In genomic region chr10:62980039-62980954, GRCm38 (mm10) we compare ENCODE assay signal across 8 mouse cellular contexts. TPM values are rescaled to one million over a fixed set of nuclear protein-coding genes. Genes with fewer than 3 reads are reported as not detected.
A peak's percentile ranks its signal among the peaks of the same experiment; 100 is the strongest.
DNase-seq lines count a peak whose midpoint lies in the region; ATAC-seq and TF ChIP-seq lines count a peak whose summit lies in the region.

Gene Rufy2, plus strand, starts transcription at chr10:62980223.

- no peaks in the 10 kb centered on the region for H3K9me3 ChIP-seq in embryonic facial prominence, embryonic 13.5 days
- H3K9me3 ChIP-seq in limb, embryonic 12.5 days, result no peaks in the 10 kb centered on the region
- H3K9me3 ChIP-seq in midbrain, embryonic 14.5 days (ENCODE audit: control insufficient read depth, low read length), result no peaks in the 10 kb centered on the region

- ATAC-seq in embryonic facial prominence, embryonic 13.5 days (ENCODE audit: insufficient number of reproducible peaks, insufficient read depth, low FRiP score, low TSS enrichment, low read depth), result peak; percentile 82
- peak; percentile 90 for ATAC-seq in limb, embryonic 12.5 days (ENCODE audit: insufficient number of reproducible peaks, insufficient read depth, low FRiP score, low TSS enrichment, low read depth)
- peak; percentile 94 for ATAC-seq in midbrain, embryonic 14.5 days (ENCODE audit: low FRiP score, low TSS enrichment)

- peak; percentile 77 for DNase-seq in 3T3-L1 (ENCODE audit: low read depth, low spot score)
- peak; percentile 53 to 74 for DNase-seq in adrenal gland, postnatal 4 days (ENCODE audit: low spot score in 2 of 2)
- peak; percentile 88 to 91 for DNase-seq in heart, adult 2 months
- peak; percentile 84 for DNase-seq in kidney, adult 2 months
- peak; percentile 94 for DNase-seq in midbrain, embryonic 14.5 days
- peak; percentile 69 for DNase-seq in spleen, adult 12 weeks (ENCODE audit: low spot score)

- peaks cover 10% of the 10 kb centered on the region for H3K4me1 ChIP-seq in embryonic facial prominence, embryonic 13.5 days
- H3K4me1 ChIP-seq in heart, adult 2 months (ENCODE audit: control insufficient read depth, insufficient read depth, low read length), result peaks cover 2% of the 10 kb centered on the region
- H3K4me1 ChIP-seq in kidney, adult 2 months (ENCODE audit: control insufficient read depth, insufficient read depth, low read length), result no peaks in the 10 kb centered on the region; the same call in 1 of the 2 replicates
- peaks cover 6% of the 10 kb centered on the region; the same call in 1 of the 2 replicates for H3K4me1 ChIP-seq in limb, embryonic 12.5 days (replicated peaks)
- peaks cover 15% of the 10 kb centered on the region; the same call in 1 of the 2 replicates for H3K4me1 ChIP-seq in midbrain, embryonic 14.5 days (ENCODE audit: control insufficient read depth, insufficient read depth, low read length)

- peak within 1 kb of the TSS; percentile 95 for H3K4me3 ChIP-seq in embryonic facial prominence, embryonic 13.5 days
- H3K4me3 ChIP-seq in heart, adult 2 months, result peak within 1 kb of the TSS; percentile 92
- H3K4me3 ChIP-seq in kidney, adult 2 months (ENCODE audit: insufficient read depth, low read depth, low read length), result peak within 1 kb of the TSS; percentile 97
- H3K4me3 ChIP-seq in limb, embryonic 12.5 days (replicated peaks), result peak within 1 kb of the TSS; percentile 94
- peak within 1 kb of the TSS; percentile 97 for H3K4me3 ChIP-seq in midbrain, embryonic 14.5 days (replicated peaks; ENCODE audit: low read depth, low read length)

- H3K36me3 ChIP-seq in embryonic facial prominence, embryonic 13.5 days, result peaks cover 29% of the 10 kb centered on the region
- no peaks in the 10 kb centered on the region for H3K36me3 ChIP-seq in heart, adult 2 months (ENCODE audit: control insufficient read depth, insufficient read depth, low read length)
- H3K36me3 ChIP-seq in kidney, adult 2 months (ENCODE audit: control insufficient read depth, insufficient read depth, low read length), result no peaks in the 10 kb centered on the region
- peaks cover 32% of the 10 kb centered on the region for H3K36me3 ChIP-seq in limb, embryonic 12.5 days
- H3K36me3 ChIP-seq in midbrain, embryonic 14.5 days (ENCODE audit: control insufficient read depth, insufficient read depth, low read length), result peaks cover 31% of the 10 kb centered on the region

- peak; percentile 95 for TF ChIP-seq CTCF in heart, adult 2 months (IDR thresholded peaks at IDR 0.05)
- TF ChIP-seq CTCF in kidney, adult 2 months (conservative IDR thresholded peaks at IDR 0.05; ENCODE audit: insufficient read depth, insufficient read length, low read depth, low read length), result peak; percentile 57

- 0 out of 2 replicates have a peak, but pooled peaks have one; percentile 16 for TF ChIP-seq POLR2A in heart, adult 2 months (IDR thresholded peaks at IDR 0.05; ENCODE audit: insufficient read depth, low read depth, low read length)
- no peak for TF ChIP-seq POLR2A in kidney, adult 2 months (IDR thresholded peaks at IDR 0.05; ENCODE audit: low read depth, low read length)

- H3K79me2 ChIP-seq in heart, adult 2 months (replicated peaks; ENCODE audit: control insufficient read depth, insufficient read depth, low read length), result no peaks in the 10 kb centered on the region

- under 1% methylated on average over 72 of the region's 77 CpGs for WGBS in embryonic facial prominence, embryonic 13.5 days
- under 1% methylated on average over 77 of the region's 77 CpGs for WGBS in heart, adult 2 months
- under 1% methylated on average over 77 of the region's 77 CpGs for WGBS in kidney, adult 2 months
- WGBS in limb, embryonic 12.5 days, result under 1% methylated on average over 76 of the region's 77 CpGs
- under 1% methylated on average over 77 of the region's 77 CpGs for WGBS in midbrain, embryonic 14.5 days

- TF ChIP-seq EP300 in heart, adult 2 months (IDR thresholded peaks at IDR 0.05; ENCODE audit: insufficient read depth, low read depth, low read length), result no peak

- H3K27ac ChIP-seq in embryonic facial prominence, embryonic 13.5 days, result peak within 1 kb of the TSS; percentile 55
- H3K27ac ChIP-seq in heart, adult 2 months, result peak within 1 kb of the TSS; percentile 87
- no peak within 1 kb of the TSS for H3K27ac ChIP-seq in kidney, adult 2 months (ENCODE audit: insufficient read depth, low read depth, low read length)
- peak within 1 kb of the TSS; percentile 77 for H3K27ac ChIP-seq in limb, embryonic 12.5 days
- H3K27ac ChIP-seq in midbrain, embryonic 14.5 days (replicated peaks; ENCODE audit: low read depth, low read length), result peak within 1 kb of the TSS; percentile 91

- H3K27me3 ChIP-seq in embryonic facial prominence, embryonic 13.5 days, result no peaks in the 10 kb centered on the region
- no peaks in the 10 kb centered on the region for H3K27me3 ChIP-seq in heart, adult 2 months (ENCODE audit: control insufficient read depth, insufficient read depth, low read length)
- H3K27me3 ChIP-seq in kidney, adult 2 months (replicated peaks; ENCODE audit: control insufficient read depth, insufficient read depth, low read length), result no peaks in the 10 kb centered on the region
- H3K27me3 ChIP-seq in limb, embryonic 12.5 days, result no peaks in the 10 kb centered on the region
- no peaks in the 10 kb centered on the region for H3K27me3 ChIP-seq in midbrain, embryonic 14.5 days (ENCODE audit: control insufficient read depth, insufficient read depth, low read length)

- H3K4me2 ChIP-seq in embryonic facial prominence, embryonic 13.5 days, result peak within 1 kb of the TSS; percentile 67
- H3K4me2 ChIP-seq in limb, embryonic 12.5 days, result peak within 1 kb of the TSS; percentile 63
- H3K4me2 ChIP-seq in midbrain, embryonic 14.5 days (ENCODE audit: low read length), result peak within 1 kb of the TSS; percentile 64

- H3K9ac ChIP-seq in embryonic facial prominence, embryonic 13.5 days, result peak within 1 kb of the TSS; percentile 90
- peak within 1 kb of the TSS; percentile 94 for H3K9ac ChIP-seq in heart, adult 2 months (ENCODE audit: low read depth, low read length)
- H3K9ac ChIP-seq in limb, embryonic 12.5 days (replicated peaks), result peak within 1 kb of the TSS; percentile 94
- peak within 1 kb of the TSS; percentile 98 for H3K9ac ChIP-seq in midbrain, embryonic 14.5 days (replicated peaks; ENCODE audit: low read length)

- intact Hi-C loops in heart, adult 2 months (cut with DNase I), result loop anchor here (1.0 to 5.0 kb wide), 4 partner anchors 34 to 113 kb away; no protein-coding TSS in a partner anchor

RNA-seq across cellular contexts. Expression of gene Rufy2, which starts in this region (rescaled TPM):
- total RNA-seq in adrenal gland, postnatal 4 days (2021), result 10 to 100 TPM; 26.0 to 32.5 TPM
- polyA plus RNA-seq in embryonic facial prominence, embryonic 13.5 days (2015; fragmentation: Nextera tagmentation; extraction: Ambion mirVana), result 35.3 and 42.6 TPM in 2 replicates
- 1 to 10 TPM; 7.3 to 9.6 TPM for total RNA-seq in heart, adult 2 months (2021)
- polyA plus RNA-seq in heart, adult 2 months (2012; rRNA removed), result 2.5 and 4.4 TPM in 2 replicates
- polyA plus RNA-seq in kidney, adult 2 months (2012; rRNA removed), result 3.3 and 4.0 TPM in 2 replicates
- 32.1 and 33.0 TPM in 2 replicates for polyA plus RNA-seq in limb, embryonic 12.5 days (2016; fragmentation: Nextera tagmentation; extraction: Ambion mirVana)
- 59.9 and 60.3 TPM in 2 replicates for polyA plus RNA-seq in midbrain, embryonic 14.5 days (2014; fragmentation: Nextera tagmentation; extraction: Ambion mirVana)
